Mouse (Mus musculus) C2C12 (cell line): Measurements from ENCODE around the gene Abca5.

Source experiments
- CEBPB ChIP-seq: IDR thresholded peaks from one replicate; pipeline ENCODE4 v1.6.1; 2011; ENCODE audit warnings: low read depth, mild to moderate bottlenecking, control low read depth, moderate library complexity
- CTCF ChIP-seq: IDR thresholded peaks from one replicate; pipeline ENCODE4 v1.5.1; 2011; ENCODE audit not compliant: control insufficient read depth, insufficient read depth, insufficient read length
- FOSL1 ChIP-seq: IDR thresholded peaks from one replicate; pipeline ENCODE4 v1.8.0; 2011; ENCODE audit warnings: mild to moderate bottlenecking, low read length; ENCODE audit not compliant: poor library complexity, insufficient read depth, severe bottlenecking
- MAX ChIP-seq: IDR thresholded peaks from one replicate; pipeline ENCODE4 v1.6.1; 2011; ENCODE audit warnings: mild to moderate bottlenecking, control low read depth
- MYOD1 ChIP-seq: IDR thresholded peaks from one replicate; pipeline ENCODE4 v1.6.1; 2011; ENCODE audit warnings: low read depth; ENCODE audit not compliant: control insufficient read depth, insufficient read length
- MYOG ChIP-seq: IDR thresholded peaks from one replicate; pipeline ENCODE4 v1.6.1; 2011; ENCODE audit not compliant: control insufficient read depth, insufficient read length; ENCODE audit errors: extremely low read depth
- USF1 ChIP-seq: IDR thresholded peaks from one replicate; pipeline ENCODE4 v1.6.1; 2011; ENCODE audit warnings: low read depth, mild to moderate bottlenecking, control low read depth, moderate library complexity

GRCm38 (mm10) chr11:110354261-110354660 lies 16.7 kb upstream of the Abca5 start:
- TF ChIP-seq CTCF, result no peak
- no peak for TF ChIP-seq MYOD1
- TF ChIP-seq USF1, result no peak
- TF ChIP-seq MYOG, result no peak
- no peak for TF ChIP-seq CEBPB
- TF ChIP-seq MAX, result no peak
- TF ChIP-seq FOSL1, result no peak
